Mouse (Mus musculus) kidney, postnatal 10 days (tissue): ENCODE results near the gene Foxi2.

ENCODE experiments used
- DNase-seq: peaks from one replicate; pipeline ENCODE4 v3.0.0; 2021; ENCODE audit warnings: mixed read lengths

Gene Foxi2

GRCm38 (mm10) chr7:135410237-135410965, at the start of gene Foxi2:
Foxi2 (plus strand) TSS chr7:135410308.
- DNase-seq: peak; percentile 14

- DNase-seq: no peak
Observed at GRCm38 (mm10) chr7:135364606-135365005, 45.5 kb upstream of the Foxi2 start.

- DNase-seq: peak; percentile 34
Observed at GRCm38 (mm10) chr7:135376048-135376447, 34.1 kb upstream of the Foxi2 start.

GRCm38 (mm10) chr7:135376932-135377331, 33.2 kb upstream of the Foxi2 start:
- DNase-seq: peak; percentile 23

GRCm38 (mm10) chr7:135378331-135378730, 31.8 kb upstream of the Foxi2 start:
- DNase-seq: no peak

- no peak for DNase-seq
Observed at GRCm38 (mm10) chr7:135389039-135389438, 21.1 kb upstream of the Foxi2 start.

- no peak for DNase-seq
Observed at GRCm38 (mm10) chr7:135392949-135393542, 17.1 kb upstream of the Foxi2 start.

- no peak for DNase-seq
Observed at GRCm38 (mm10) chr7:135394436-135394835, 15.7 kb upstream of the Foxi2 start.

- no peak for DNase-seq
Observed at GRCm38 (mm10) chr7:135395242-135395641, 14.9 kb upstream of the Foxi2 start.

GRCm38 (mm10) chr7:135397096-135397495, 13.0 kb upstream of the Foxi2 start:
- DNase-seq: no peak

GRCm38 (mm10) chr7:135397874-135398273, 12.2 kb upstream of the Foxi2 start:
- DNase-seq: no peak

- DNase-seq: peak; percentile 87
Observed at GRCm38 (mm10) chr7:135403416-135403815, 6.7 kb upstream of the Foxi2 start.

GRCm38 (mm10) chr7:135406761-135407160, 3.3 kb upstream of the Foxi2 start:
- DNase-seq: no peak

- no peak for DNase-seq
Observed at GRCm38 (mm10) chr7:135408501-135408900, 1.6 kb upstream of the Foxi2 start.

- DNase-seq: no peak
Observed at GRCm38 (mm10) chr7:135412357-135412756, 2.2 kb downstream of the Foxi2 start.

- no peak for DNase-seq
Observed at GRCm38 (mm10) chr7:135428840-135429239, 18.7 kb downstream of the Foxi2 start.

- no peak for DNase-seq
Observed at GRCm38 (mm10) chr7:135430903-135431302, 20.8 kb downstream of the Foxi2 start.

- DNase-seq: no peak
Observed at GRCm38 (mm10) chr7:135443903-135444302, 33.8 kb downstream of the Foxi2 start.

- DNase-seq: no peak
Observed at GRCm38 (mm10) chr7:135451340-135451739, 41.2 kb downstream of the Foxi2 start.

- DNase-seq: no peak
Observed at GRCm38 (mm10) chr7:135452366-135452765, 42.3 kb downstream of the Foxi2 start.

- DNase-seq: peak; percentile 60
Observed at GRCm38 (mm10) chr7:135453690-135454089, 43.6 kb downstream of the Foxi2 start.
